Mouse (Mus musculus) kidney, postnatal 0 days (tissue): ENCODE data around the gene Polr3b. TPM values are rescaled to one million over a fixed set of nuclear protein-coding genes. Genes with fewer than 3 reads are reported as not detected.

Source experiments
- ATAC-seq: fragments of 200-750 bp; cut with Nextera tagmentation; replicated peaks from 2 replicates; pipeline ENCODE4 v1.8.0; 2017; ENCODE audit warnings: low read depth, moderate number of reproducible peaks, moderate TSS enrichment, moderate library complexity; ENCODE audit not compliant: low FRiP score
- DNase-seq: peaks from one replicate; pipeline ENCODE4 v3.0.0-alpha.2; 2016; ENCODE audit warnings: low spot score
- H3K27ac ChIP-seq: fragments of 300-500 bp; sonication (generic); 2 replicates; pipeline ENCODE4 v1.5.1; 2014; ENCODE audit warnings: mild to moderate bottlenecking
- H3K27me3 ChIP-seq: fragments of 300-500 bp; sonication (generic); 2 replicates; pipeline ENCODE4 v1.6.1; 2014; ENCODE audit warnings: low read length, mixed read lengths; ENCODE audit not compliant: insufficient read depth
- H3K36me3 ChIP-seq: fragments of 300-500 bp; sonication (generic); 2 replicates; pipeline ENCODE4 v1.6.1; 2014; ENCODE audit warnings: low read length, mixed read lengths; ENCODE audit not compliant: insufficient read depth
- H3K4me1 ChIP-seq: fragments of 300-500 bp; sonication (generic); replicated peaks from 2 replicates; pipeline ENCODE4 v1.6.1; 2014; ENCODE audit warnings: antibody characterized with exemption, low read length, mixed read lengths; ENCODE audit not compliant: insufficient read depth
- H3K4me2 ChIP-seq: fragments of 300-500 bp; sonication (generic); 2 replicates; pipeline ENCODE4 v1.6.1; 2014; ENCODE audit warnings: mild to moderate bottlenecking, low read length, moderate library complexity, mixed read lengths
- H3K4me3 ChIP-seq: fragments of 300-500 bp; sonication (generic); replicated peaks from 2 replicates; pipeline ENCODE4 v1.5.1; 2014; ENCODE audit warnings: low read depth, low read length
- H3K9ac ChIP-seq: fragments of 300-500 bp; sonication (generic); 2 replicates; pipeline ENCODE4 v1.6.1; 2014; ENCODE audit warnings: low read depth, low read length
- H3K9me3 ChIP-seq: fragments of 300-500 bp; sonication (generic); replicated peaks from 2 replicates; pipeline ENCODE4 v1.6.1; 2016; ENCODE audit warnings: low read length, inconsistent platforms, mixed read lengths
- CTCF ChIP-seq: IDR thresholded peaks from 2 replicates; pipeline ENCODE4 v1.5.1; 2016; ENCODE audit warnings: antibody characterized with exemption, low read depth, mild to moderate bottlenecking, moderate library complexity
- WGBS: fragments of 180-500 bp; shearing (Covaris S2); extraction: QIAGEN DNeasy Blood & Tissue Kit; methylation state at CpG from one replicate; pipeline ENCODE4 v1.1.7; 2014; 5-methylcytosine and 5-hydroxymethylcytosine counted together
- polyA plus RNA-seq: library from polyadenylated mRNA; unstranded; fragments of >200 nt; fragmentation: Nextera tagmentation; extraction: Ambion mirVana; gene quantifications from 2 replicates; pipeline ENCODE4 v1.2.1, GENCODE M21; 2015

The Polr3b gene
- polyA plus RNA-seq, 1 experiment from 2014 or later = 10.6 TPM

DNA sequence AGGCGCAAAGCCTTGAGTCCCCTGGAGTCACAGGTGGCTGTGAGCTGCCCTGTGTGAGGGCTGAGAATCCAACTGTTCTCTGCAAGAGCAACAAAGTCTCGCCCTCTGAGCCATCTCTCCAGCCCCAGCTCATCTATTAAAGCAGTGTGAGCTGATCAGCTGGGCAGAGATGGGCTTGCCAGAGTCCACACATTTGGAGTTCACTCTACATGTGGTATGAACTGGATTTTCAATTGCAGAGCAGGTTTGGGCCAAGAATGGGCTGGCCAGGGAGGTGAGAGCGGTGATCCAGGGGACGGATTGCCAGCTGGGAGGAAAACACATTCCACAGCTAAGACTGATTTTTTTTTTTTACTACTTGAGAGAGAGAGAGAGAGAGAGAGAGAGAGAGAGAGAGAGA, 34.5 kb downstream of the Polr3b start:
- Histone ChIP-seq H3K4me2 (no peak overlapping the region), H3K9ac (no peak overlapping the region), H3K4me3 (no peak overlapping the region), H3K27ac (no peak overlapping the region), H3K9me3 (no peaks in the 10 kb centered on the region), H3K27me3 (no peaks in the 10 kb centered on the region), H3K36me3 (peaks cover 15% of the 10 kb centered on the region; the same call in 1 of the 2 replicates), H3K4me1 (no peaks in the 10 kb centered on the region)
- WGBS = 69% methylated on average over 4 of the region's 4 CpGs
- ATAC-seq (no peak), DNase-seq (no peak)
- no peak for TF ChIP-seq CTCF

DNA sequence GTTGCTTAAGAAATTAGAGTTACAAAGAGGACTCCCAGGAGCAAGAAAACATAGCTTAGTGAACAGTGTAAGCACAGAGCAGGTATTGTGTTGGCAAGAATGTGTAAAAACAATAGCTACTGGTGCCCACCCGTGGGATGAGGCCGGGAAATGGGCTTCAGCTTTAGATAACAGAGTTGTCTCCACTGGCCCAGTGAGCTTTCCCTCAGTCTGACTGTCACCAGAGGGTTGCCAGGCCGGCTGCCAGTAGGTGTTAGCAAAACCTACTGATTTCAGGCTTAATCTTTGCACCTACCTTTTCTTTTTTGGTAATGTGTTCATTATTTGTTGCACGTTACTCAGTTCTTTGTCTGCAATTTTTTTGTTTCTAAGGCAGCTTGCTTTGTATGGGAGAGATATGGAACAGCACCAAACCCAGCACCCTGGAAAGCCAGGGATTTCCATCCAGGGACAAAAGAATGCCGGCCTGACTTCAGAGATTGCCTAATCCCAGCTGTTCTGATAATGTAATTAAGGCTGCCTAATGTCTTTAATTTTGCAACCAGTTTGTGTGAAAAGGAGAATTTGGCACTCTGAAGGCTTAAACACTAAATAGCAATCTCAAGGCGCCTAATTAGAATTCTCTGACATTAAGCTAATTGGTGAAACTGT, 35.5 kb downstream of the Polr3b start:
- H3K9ac ChIP-seq = no peak overlapping the region
- H3K4me1 ChIP-seq = no peaks in the 10 kb centered on the region
- H3K9me3 ChIP-seq = no peaks in the 10 kb centered on the region
- H3K4me2 ChIP-seq = no peak overlapping the region
- H3K27ac ChIP-seq = no peak overlapping the region
- TF ChIP-seq CTCF = no peak
- ATAC-seq (no peak), DNase-seq (no peak)
- H3K4me3 ChIP-seq = no peak overlapping the region
- H3K27me3 ChIP-seq = no peaks in the 10 kb centered on the region
- WGBS = 65% methylated on average over 6 of the region's 6 CpGs
- peaks cover 17% of the 10 kb centered on the region; the same call in 1 of the 2 replicates for H3K36me3 ChIP-seq

DNA sequence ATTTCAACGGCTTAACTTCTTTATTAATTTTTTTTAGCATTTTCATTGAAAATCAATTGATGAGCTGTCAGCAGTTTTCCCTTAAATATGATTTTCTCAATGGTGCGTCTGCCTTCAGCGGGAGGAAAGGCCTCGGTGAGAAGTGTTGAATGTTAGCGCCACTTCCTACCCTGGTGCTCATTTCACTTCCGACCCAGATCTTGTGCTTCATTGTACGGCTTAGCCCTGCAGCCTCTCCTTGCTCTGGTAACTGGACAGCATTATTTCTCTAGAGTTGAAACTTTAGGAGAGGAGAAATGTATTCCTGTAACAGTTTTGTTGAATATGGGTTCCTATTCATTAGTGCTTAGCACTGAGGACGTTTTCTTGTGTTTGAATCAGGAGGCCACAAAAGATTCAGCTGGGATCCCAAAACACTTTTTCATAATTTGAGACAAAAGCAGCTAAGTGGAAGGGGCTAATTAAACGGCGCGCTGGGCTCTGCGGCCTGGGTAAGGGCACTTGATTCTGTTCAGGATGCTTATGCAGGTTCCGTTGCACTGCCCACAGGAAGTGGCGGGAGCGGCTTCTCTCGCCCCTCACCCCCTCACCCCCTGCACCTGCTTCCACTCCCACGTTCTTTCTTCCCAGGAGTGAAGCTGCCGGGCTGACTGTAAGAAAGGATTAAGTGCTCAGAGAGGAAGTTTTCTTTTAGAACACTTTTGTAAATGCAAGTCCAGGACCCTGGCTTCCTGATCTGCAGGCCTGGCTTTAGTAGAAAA, 36.2 kb downstream of the Polr3b start:
- Histone ChIP-seq H3K27me3 (no peaks in the 10 kb centered on the region), H3K4me1 (no peaks in the 10 kb centered on the region), H3K9ac (no peak overlapping the region), H3K9me3 (no peaks in the 10 kb centered on the region), H3K4me3 (no peak overlapping the region), H3K4me2 (no peak overlapping the region), H3K36me3 (peaks cover 11% of the 10 kb centered on the region; the same call in 1 of the 2 replicates), H3K27ac (0 out of 2 replicates have a peak overlapping the region, but pooled peaks have one; percentile 19)
- ATAC-seq = no peak
- 34% methylated on average over 18 of the region's 18 CpGs for WGBS
- peak; percentile 59 for DNase-seq
- no peak for TF ChIP-seq CTCF

DNA sequence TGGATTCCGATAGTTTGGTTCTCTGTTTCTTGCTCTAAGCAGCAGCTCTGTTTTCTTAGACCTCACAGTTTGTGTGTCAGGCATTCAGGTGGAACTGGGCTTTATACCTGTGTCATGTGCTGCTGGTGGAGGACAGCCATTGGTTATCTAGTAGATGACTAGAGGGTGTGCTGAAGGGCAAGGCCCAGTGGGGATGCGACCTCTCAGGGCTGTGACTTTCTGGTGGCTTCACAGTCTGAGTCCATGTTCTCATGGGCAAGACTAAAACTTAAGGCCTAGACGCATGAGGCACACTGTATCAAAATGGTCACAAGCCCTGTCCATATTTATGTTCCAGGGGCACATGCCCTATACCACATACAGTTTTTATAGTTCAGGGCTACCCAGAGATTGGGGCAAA, 37.2 kb downstream of the Polr3b start:
- 83% methylated on average over 3 of the region's 3 CpGs for WGBS
- Histone ChIP-seq H3K4me3 (no peak overlapping the region), H3K4me1 (no peaks in the 10 kb centered on the region), H3K27me3 (no peaks in the 10 kb centered on the region), H3K4me2 (no peak overlapping the region), H3K9me3 (no peaks in the 10 kb centered on the region), H3K27ac (no peak overlapping the region), H3K36me3 (peaks cover 8% of the 10 kb centered on the region; the same call in 1 of the 2 replicates), H3K9ac (no peak overlapping the region)
- no peak for ATAC-seq
- TF ChIP-seq CTCF = no peak
- no peak for DNase-seq

DNA sequence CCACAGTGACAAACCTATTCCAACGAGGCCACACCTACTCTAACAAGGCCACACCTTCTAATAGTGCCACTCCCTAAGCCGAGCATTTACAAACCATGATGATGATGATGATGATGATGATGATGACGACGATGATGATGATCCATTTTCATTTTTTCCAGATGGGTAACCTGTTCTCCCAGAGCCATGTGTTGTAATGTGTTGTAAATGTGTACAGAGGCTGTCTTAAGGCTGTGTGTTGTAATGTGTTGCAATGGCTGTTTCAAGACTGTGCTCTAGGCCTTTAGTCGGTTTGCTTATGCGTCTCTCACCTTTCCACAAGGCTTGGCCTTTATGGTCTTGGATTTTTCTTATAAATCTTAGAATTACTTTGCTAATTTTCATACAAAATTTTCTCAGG, 40.0 kb downstream of the Polr3b start:
- 95% methylated on average over 6 of the region's 6 CpGs for WGBS
- no peak overlapping the region for H3K4me2 ChIP-seq
- no peak overlapping the region for H3K27ac ChIP-seq
- no peak for DNase-seq
- H3K9me3 ChIP-seq = no peaks in the 10 kb centered on the region
- no peak for TF ChIP-seq CTCF
- H3K4me3 ChIP-seq = no peak overlapping the region
- peaks cover 10% of the 10 kb centered on the region; the same call in 1 of the 2 replicates for H3K36me3 ChIP-seq
- no peaks in the 10 kb centered on the region for H3K27me3 ChIP-seq
- no peaks in the 10 kb centered on the region for H3K4me1 ChIP-seq
- no peak for ATAC-seq
- H3K9ac ChIP-seq = no peak overlapping the region

DNA sequence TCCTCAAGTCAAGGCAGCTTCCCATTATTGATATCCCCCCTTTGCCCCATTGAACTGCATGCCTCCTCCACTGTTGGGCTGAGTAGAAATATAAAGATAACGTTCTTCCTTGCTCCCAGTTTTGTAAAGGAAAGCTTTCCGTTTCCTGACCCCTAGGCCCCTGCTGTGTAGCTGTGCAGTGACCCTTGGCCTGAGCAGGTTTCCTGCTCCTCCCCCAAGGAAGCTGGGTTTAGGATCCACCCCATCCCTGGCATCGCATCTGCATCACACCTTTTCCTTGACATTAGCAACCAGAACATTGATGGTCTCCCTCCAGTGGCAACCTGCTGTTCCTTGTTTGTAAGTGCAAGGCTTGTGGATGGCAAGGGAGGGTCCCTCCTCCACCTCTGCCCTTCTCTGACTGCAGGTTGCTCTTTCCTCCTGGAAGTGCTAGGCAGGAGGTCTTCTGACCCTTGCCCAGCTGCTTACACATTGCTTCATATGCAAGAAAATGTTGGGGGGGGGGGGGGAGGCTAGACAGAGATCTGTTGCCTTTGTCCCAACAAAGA, 43.7 kb downstream of the Polr3b start:
- H3K9ac ChIP-seq = no peak overlapping the region
- ATAC-seq (no peak), DNase-seq (peak; percentile 37)
- whole genome bisulfite sequencing = 34% methylated on average over 3 of the region's 3 CpGs
- no peak overlapping the region for H3K27ac ChIP-seq
- TF ChIP-seq CTCF = 0 out of 2 replicates have a peak, but pooled peaks have one; percentile 6
- peaks cover 16% of the 10 kb centered on the region; the same call in 1 of the 2 replicates for H3K36me3 ChIP-seq
- H3K4me1 ChIP-seq = no peaks in the 10 kb centered on the region
- H3K9me3 ChIP-seq = no peaks in the 10 kb centered on the region
- H3K4me3 ChIP-seq = no peak overlapping the region
- no peak overlapping the region for H3K4me2 ChIP-seq
- no peaks in the 10 kb centered on the region for H3K27me3 ChIP-seq
